Mouse (Mus musculus) natural killer cell, adult 2 months (primary cell): Measurements from ENCODE around the gene Yif1b.

ENCODE experiments used
- DNase-seq, 2 experiments: peaks; one replicate each; pipeline ENCODE4 v3.0.0; 2022; ENCODE audit warnings: low spot score in 2 of 2

Gene Yif1b

DNA sequence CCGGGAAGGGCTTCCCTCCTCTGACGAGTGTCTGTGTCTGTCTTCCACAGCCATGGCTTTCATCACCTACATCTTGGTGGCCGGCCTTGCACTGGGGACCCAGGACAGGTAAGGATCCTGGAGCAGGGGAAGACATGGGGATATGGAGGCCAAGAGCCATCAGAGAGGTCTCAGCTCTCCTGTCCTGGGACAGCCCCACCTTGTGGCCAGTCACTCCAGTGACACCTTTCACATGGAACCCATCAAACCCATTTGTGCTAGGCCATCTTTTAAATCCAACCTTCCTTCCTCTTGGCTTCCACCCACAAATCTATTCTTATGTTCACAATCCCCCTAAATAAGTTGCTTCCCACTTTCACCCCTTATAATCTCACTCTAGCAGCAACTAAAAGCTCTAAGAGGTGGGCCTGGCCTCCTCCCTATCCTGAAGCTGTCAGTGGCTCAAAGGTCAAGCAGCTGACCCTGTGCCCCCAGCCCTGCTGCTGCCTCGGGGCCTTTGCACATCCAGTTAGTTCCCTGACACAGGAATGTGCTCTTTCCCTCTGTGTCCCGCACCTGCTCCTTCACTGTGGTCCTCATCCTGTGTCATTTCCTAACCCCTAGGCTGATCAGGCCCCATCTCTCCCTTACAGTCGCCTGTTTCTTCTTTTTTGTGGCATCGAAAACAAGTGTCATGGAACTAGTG lies 6.7 kb downstream of the Yif1b start:
- peak; percentile 15 to 48 for DNase-seq

DNA sequence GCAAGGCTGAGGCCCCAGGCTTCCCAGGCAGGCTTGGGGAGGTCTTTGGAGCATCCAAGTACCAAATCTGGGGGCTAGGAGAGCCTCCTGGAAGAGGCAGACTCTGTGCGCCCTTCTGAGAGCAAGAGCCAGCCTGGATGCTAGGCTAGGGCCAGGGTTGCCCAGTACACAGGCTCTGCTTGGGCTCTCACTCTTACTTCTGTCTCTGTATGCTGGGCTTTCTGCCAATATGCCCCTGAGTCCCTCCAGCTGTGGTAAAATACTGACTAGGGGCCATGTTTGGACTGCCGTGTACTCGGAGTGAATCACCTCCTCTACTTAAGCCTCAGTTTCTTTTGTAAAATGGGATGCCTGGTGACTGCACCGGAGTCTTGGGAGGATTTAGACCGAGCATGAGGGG lies 7.9 kb downstream of the Yif1b start:
- no peak for DNase-seq

DNA sequence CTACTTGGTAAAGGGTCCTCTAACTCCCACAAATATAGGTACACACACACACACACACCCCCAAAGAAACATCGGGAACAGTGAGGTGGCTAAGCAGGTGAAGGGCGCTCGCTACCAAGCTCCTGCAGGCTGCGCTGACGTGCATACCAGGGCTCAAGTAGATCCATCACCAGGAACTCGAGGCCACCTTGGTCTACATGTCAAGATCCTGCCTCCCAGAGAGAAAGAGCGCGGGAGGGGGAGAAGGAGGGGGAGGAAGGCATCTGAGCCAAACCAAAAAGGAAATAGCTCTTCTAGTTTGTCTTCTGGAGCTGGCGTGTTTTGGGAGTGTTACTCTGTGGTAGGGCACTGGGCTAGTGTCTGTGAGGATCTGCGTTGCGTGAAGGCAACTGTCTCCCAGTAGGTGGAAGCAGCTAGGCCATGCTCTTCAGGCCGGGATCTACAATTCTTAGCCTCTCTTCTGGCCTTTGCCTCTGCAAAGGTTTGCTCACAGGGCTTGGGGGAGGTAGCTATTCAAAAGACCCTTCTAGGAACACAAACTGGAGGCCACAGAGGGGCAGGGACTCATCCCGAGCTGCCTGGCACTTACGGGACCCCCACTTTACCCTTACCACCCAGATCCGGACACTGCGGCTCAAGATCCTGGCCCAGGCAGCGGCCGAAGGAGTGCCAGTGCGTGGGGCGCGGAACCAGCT lies 8.6 kb downstream of the Yif1b start:
- no peak for DNase-seq

DNA sequence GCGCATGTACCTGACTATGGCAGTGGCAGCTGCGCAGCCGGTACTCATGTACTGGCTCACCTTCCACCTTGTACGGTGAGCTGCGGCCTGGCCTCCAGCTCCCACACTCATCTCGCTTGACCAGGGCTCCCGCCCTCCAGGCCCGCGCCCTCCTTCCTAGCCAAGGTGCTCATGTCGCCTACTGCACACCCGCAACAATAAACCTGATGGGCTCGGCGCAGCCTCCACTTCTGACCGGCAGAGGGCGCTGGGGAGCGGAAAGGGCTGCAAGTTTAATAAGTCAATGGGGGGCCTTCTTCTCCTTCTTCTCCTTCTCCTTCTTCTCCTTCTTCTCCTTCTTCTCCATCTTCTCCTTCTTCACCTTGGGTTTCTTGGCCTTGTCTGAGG lies 9.2 kb downstream of the Yif1b start:
- peak; percentile 62 to 81 for DNase-seq

DNA sequence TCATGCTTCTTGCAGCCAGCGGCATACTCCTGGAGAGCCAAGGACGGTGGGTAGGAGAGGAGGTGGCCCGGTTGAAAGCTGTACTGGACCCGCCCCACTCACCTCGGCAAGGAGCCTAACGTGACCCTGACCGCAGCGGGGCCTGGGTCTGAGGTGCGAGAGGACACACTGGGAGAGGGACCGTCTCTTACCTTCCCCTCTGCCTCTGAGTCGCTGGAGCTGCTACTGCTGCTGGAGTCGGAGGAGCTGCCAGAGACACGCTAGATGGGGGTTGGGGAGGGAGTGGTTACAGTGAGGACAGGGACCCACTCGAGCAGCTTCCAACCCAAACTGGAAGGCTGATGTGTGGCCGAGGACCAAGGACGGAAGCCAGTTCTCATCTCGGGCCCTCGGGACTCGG lies 9.6 kb downstream of the Yif1b start:
- DNase-seq: peak in 1 of 2 experiments; percentile 5

DNA sequence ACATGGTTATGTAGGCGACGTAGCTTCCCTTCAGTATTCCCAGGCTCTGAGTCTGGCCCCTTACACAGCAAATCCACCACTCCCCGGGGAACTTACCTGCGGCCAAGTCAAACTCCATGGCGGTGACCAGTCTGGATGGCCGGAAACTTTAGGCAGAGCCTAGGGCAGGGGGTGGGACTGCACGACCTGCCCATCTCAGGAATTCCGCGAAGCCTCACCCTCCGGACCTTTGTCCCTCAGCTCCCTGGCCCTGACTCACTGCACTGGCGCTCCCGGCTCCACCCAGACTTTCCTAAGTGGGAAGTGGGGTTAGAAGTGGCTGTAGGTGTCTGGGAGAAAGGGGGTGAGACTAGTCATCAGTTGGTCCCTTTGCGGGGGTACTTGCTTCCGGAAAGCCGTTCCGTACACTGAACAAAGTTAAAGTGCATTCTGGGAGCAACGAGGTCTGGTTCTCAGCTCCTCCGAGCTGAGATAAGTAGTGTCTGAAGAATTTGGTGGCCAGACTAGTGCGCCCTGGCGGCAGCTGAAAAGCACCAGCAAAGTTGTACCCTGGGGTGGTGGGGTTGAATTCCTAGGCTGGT lies 10.2 kb downstream of the Yif1b start, which contains the start of gene 2200002D01Rik:
Gene 2200002D01Rik (minus strand): TSS at position 206 of the 581 bp plus-strand sequence.
- peak; percentile 12 to 27 for DNase-seq

DNA sequence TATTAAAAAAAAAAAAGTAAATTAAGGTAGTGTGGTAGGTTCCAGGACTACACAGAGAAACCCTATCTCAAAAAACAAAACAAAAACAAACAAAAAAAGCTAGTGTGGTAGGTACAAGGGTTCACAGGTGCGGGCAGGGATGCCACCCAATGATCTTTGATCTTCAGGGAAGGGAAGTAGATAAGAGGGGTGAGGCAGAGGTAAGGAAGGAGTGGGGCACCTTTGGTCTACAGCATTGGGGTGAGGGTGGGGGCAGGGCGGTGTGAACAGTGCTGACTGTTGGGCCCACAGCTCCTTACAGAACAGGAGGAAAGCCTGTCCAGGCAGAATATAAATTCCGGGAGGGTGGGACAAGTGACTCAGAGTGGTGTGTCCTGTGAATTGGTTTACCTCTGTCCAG lies 13.0 kb downstream of the Yif1b start:
- DNase-seq: no peak

DNA sequence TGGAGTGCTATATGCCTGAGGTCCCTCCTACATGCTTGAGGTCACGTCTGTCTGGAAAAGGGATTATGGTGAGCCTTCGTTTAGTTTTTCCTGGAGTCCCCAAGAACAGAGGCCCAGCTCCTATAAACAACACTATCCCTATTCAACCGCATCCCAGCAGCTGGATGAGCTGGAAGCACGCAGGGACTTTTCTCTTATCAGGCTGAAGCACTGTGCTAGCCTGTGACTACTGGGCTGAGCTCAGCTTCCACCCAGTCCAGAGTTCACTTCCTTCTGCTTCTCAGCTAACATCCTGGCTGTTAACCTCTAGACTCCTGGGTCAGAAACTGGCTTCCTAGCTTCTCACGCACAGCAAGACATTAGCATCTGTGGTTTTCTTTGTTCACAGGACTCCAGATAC lies 15.7 kb downstream of the Yif1b start:
- DNase-seq: no peak

DNA sequence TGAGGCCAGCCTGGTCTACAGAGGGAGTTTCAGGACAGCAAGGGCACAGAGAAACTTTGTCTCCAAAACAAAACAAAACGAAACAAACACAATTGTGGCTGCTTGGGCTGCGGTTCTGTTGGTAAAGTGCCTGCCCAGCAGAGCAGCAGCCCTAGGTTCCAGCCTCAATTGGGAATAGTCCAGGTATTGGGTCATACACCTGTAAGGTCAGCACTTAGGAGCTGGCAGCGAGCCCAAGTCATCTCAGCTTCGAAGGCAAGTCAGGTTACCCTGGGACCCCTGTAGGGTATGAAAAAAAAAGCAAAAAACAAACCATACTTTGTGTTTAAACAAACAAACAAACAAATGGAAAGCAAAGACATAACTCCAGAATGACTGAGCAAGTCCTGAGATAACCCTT lies 17.7 kb downstream of the Yif1b start:
- DNase-seq: no peak

DNA sequence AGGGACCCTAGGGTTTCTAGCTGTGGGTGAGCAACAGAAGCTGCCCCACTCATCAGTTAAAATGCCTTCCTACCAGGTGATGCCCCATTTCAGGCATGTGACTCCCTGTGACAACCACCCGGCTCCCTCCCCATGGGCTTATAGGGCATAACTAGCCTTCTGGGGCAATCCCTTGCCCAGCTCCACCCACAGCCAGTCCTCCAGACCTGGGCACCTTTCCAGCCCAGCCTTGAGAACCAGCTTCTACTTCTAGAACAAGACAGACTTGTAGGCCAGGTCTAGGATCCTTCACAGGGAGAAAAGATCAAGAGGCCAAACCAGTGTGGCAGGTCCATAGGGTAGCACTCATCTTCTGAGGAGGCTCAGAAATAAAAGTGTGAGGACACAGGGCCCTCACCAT lies 19.2 kb downstream of the Yif1b start:
- DNase-seq: no peak

DNA sequence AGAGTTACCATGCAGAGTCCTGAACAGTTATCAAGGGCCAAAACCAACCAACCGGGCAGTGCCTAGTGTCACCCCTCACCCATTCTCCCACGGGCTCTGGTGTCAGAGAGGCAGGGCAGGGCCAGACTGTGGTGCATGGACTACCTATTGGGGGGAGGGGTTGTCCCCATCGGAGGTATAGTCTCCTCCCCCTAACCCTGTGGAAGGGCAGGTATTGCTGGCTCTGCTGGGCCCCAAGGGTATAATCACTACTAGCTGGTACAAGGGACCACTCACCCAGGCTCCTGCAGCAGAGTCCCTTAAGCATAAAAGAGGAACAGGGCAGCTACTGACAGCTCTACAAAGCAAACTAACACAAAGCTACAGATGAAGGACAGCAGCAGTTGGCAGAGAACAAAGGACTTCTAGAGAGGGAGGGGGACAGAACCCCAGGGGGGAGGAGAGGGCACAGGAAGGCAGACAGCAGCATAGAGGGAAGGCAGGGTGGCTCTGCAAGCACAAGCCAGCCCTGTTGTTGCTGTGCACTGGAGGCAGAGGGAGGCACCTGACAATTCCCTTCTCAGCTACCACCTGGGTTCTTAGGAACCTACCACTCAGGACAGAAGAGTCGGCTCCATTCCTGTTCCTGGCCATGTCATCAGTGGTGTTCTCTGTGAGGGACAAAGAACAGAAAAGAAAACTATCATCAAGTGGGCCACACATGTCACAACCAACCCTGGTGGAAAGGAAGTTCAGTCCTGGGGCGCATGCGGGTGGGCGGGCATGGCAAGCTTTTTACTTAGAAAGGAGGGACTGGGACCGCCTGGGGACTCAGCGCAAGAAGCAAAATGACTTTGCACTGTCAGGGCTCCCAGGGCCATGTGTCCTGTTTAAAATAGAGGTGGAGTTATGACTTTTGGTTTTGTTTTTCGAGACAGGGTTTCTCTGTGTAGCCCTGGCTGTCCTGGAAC lies 21.9 kb downstream of the Yif1b start:
- no peak for DNase-seq

DNA sequence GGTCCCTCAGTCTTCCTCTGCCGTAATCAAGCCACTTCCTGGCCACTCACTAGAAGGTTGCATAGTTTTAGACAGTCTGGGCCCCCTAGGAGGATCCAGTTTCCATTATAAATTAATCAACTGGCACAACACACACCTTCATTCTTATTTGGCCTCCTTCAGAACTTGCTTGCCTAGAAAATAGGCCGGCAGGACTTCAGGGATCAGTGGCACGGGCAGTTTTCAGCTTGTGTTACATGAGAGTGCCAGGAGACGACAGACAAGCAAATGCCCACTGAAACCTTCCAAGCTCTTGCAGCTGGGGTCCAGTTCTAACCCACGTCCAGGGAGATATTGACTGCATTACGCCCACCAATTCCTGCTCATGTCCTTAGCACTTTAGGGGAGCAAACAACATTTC lies 24.0 kb downstream of the Yif1b start:
- no peak for DNase-seq

DNA sequence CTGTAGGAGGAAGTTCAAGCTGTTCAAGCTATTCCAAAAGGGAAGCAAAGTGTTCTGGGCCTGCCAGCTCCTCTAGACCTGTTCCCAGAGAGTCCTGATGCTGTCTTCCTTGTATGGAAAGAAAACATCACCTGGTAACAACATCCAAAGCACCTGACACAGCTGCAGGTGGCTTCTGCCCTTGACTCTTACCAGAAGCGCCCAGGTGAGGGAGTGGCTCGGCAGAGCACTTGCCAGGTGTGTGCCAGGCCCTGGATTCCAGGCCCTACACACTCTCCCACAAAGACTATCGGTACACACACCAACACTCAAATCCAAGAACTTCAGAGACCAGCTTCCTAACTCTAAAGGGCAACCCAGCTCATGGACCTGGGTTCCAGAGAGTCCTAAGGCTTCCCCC lies 25.7 kb downstream of the Yif1b start:
- DNase-seq: no peak

DNA sequence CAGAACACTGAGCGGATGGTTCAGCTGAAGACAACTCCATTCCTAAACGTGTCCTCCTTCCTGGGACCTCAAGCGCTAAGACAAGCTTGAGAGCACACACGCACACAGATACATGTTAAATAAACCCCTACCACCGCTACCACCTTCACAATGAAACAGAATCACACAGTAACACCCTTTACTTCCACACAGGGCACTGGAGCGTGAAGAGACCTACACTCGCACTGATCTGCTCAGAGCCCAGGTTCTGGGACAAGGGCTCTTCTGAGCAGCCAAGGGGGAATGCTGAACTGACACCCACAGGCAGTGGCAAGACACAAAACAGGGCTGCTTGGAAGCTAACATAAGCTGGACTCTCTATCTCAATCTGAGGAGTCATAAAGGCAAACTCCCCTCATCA lies 27.5 kb downstream of the Yif1b start:
- no peak for DNase-seq

DNA sequence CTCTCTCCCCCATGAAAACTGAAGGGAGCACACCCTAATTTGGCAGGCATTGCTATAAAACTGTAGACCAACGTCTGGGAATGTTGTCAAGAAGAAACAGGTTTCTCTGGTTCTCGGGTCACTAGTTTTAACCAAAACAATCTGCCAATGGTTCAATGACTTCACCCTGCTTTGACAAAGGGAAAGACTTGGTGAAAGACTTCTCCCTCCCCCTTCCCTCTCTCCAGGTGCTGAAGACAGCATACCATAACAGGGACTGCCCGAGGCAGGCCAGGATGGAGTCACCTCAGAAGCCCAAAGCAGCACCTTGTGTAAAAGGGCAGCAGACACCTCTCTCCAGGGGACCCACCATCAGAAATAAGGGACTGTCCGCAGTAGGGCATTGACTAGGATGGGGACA lies 28.8 kb downstream of the Yif1b start:
- no peak for DNase-seq

DNA sequence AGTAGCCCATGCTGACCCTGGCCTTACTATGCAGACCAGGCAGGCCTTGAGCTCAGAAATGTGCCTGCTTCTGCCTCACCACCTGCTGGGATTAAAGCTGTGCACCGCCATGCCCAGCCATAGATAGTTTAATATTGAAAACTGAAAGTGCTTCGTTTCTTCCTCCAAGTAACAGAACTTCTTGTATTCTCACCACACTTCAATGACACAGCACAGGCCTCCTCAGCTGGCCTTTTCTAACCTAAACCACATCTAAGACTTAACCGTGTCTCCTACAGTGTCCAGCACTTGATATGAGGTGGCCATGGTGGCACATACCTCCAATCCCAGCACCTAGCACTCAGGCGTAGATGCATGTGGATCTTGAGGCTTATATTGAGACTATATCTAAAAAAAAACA lies 32.3 kb downstream of the Yif1b start:
- DNase-seq: no peak

DNA sequence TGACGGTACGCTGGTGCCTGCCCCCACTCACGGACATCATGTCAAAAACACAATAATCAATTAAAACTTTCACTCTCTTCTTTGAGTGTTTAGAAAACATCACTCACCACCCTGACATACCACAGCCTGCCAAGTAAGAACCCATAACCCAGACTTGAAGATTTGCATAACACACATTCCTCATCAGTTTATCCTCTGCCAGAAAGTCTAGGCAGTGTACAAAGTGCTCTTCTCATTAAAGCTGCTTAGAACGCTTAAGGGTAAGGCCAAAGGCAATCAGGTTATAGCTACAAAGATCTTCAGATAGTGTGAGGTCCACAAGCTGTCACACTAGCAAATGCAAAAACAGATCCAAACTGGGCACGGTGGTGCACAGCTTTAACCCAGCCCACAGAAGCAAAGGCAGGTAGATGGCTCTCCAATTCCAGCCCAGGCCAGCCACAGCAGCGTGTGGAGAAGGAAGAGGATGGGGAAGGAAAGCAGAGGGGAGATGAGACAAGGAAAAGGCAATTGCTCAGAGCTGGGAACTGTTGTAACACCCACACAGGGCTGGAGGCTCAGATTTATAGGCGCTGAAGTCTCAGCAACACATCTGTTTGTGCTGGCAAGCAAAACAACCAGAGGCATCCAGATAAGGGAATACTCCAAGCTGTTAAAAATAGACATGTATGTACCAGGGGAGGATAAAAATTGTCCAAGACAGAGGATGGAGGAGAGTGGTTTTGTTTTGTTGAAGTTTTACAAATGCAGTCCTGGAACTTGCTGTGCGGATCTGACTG lies 33.7 kb downstream of the Yif1b start:
- no peak for DNase-seq

DNA sequence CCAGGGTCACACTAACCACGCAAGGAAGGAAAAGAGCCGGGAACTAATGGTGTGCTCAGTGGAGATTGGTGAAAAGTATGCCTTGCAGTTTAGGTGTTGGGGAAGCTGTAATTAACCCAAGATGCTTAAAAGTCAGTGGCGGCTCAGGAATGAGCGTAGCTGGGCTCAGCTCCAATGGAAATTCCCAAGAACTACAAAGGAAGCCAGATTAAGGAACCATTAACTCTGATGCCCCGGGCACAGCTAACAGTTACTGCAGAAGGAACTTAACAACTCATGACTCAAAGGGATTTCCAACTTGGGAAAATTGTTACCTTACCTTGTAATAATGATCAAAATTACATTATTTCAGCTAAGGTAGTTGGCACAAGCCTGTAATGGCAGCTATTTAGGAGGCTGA lies 38.6 kb downstream of the Yif1b start:
- DNase-seq: no peak

DNA sequence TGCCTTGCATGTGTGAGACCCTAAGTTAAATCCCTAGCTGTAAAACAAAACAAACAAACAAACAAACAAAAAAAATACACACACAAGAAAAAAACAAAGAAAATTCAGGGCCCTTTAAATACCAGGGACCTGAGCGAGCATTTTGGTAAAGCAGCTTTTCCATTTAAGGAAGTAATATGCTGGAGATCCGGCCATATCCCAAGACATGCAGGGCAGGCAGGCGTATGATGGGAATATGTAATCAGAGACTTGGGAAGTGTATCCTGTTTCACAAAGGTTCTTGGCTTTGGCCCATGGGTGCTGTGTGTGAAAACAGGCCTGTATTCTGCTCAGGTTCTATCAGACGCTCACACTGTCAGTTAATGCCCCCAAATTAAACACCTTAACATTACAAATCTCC lies 39.4 kb downstream of the Yif1b start:
- no peak for DNase-seq

DNA sequence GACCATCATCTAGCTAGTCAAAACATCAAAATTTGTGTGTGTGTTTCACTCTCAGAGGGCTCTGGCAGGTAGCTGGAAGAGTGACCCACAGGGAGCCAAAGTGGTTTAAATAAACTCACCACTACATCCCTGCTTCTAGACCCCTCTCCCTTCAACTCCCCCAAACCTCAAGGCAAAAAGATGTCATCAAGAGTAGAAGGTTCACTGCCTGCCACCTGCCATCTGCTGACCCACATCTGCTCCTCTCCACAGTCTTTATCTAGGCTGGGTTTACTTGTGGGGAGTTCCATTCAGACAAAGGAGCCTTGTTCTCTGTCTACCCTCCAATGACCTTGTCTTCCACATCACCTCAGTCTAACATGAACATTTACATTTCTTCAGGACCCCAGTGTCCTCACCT lies 41.1 kb downstream of the Yif1b start:
- no peak for DNase-seq

DNA sequence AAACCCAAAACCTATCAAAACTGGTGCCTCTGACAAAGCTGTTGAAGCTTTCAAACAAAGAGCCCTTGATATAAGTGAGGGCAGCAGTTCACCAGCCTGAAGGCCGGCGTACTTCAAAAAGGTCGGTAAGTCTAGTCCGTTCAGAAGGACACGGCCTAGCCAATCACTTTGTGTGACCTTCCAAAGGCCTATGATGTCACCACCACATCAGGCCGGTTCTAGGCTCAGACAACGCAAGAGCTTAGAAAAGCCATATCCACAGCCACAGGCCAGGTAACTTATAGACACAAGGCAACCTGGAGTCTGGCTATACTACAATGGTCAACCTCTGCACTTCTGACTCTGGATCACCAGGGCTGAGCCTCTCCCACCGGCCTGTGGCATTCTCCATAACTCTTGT lies 41.8 kb downstream of the Yif1b start:
- DNase-seq: no peak
